Mouse (Mus musculus): Measurements from ENCODE around the gene Ppp2r5c. TPM values are rescaled to one million over a fixed set of nuclear protein-coding genes. Genes with fewer than 3 reads are reported as not detected.

The Ppp2r5c gene
- polyA plus RNA-seq, 1 experiment from 2014 or later: 156 TPM

- peak; percentile 99 for ATAC-seq (ENCODE audit: low read depth)
- Histone ChIP-seq H3K27ac (ENCODE audit: low read length) (peak overlapping the region; percentile 93), H3K36me3 (ENCODE audit: control insufficient read depth, insufficient read depth, low read length) (no peaks in the 10 kb centered on the region), H3K9ac (ENCODE audit: low read length) (peak overlapping the region; percentile 94), H3K9me3 (ENCODE audit: control insufficient read depth, low read length) (no peaks in the 10 kb centered on the region), H3K4me3 (ENCODE audit: low read length) (peak overlapping the region; percentile 83), H3K4me2 (ENCODE audit: low read depth, low read length) (peak overlapping the region; percentile 99), H3K27me3 (ENCODE audit: control insufficient read depth, insufficient read depth, low read depth, low read length) (no peaks in the 10 kb centered on the region), H3K4me1 (replicated peaks; ENCODE audit: control insufficient read depth, insufficient read depth, low read length) (peaks cover 12% of the 10 kb centered on the region)
- under 1% methylated on average over 56 of the region's 56 CpGs for WGBS
These were observed 144.5 kb downstream of the Ppp2r5c start for GRCm38 (mm10) chr12:110591260-110591883.

- H3K4me2 ChIP-seq (ENCODE audit: low read depth, low read length): no peak overlapping the region
- no peaks in the 10 kb centered on the region for H3K27me3 ChIP-seq (ENCODE audit: control insufficient read depth, insufficient read depth, low read depth, low read length)
- no peak for ATAC-seq (ENCODE audit: low read depth)
- H3K9ac ChIP-seq (ENCODE audit: low read length): no peak overlapping the region
- WGBS: 8% methylated on average over 7 of the region's 7 CpGs
- H3K4me1 ChIP-seq (replicated peaks; ENCODE audit: control insufficient read depth, insufficient read depth, low read length): peaks cover 16% of the 10 kb centered on the region
- H3K4me3 ChIP-seq (ENCODE audit: low read length): no peak overlapping the region
- no peak overlapping the region for H3K27ac ChIP-seq (ENCODE audit: low read length)
- no peaks in the 10 kb centered on the region for H3K9me3 ChIP-seq (ENCODE audit: control insufficient read depth, low read length)
- H3K36me3 ChIP-seq (ENCODE audit: control insufficient read depth, insufficient read depth, low read length): no peaks in the 10 kb centered on the region
These were observed 151.6 kb downstream of the Ppp2r5c start for GRCm38 (mm10) chr12:110598527-110598926.

DNA sequence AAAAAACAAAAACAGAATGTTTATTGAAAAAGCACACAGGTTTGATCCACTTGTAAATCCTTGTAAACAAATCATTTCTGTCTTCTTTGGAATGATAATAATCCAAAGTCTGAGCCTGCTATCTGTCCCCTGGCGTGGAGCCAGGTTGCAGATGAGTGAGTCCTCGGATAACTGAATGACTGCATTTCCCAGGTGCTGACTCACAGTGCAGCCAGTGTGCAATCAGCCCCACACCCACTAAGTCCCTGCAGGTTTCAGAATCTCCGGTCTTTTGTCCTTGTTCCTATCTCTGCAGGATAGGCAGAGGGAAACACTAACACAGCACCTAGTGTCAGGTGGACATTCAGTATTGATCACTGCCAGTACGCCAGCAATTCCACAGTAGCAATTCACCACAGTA lies 152.9 kb downstream of the Ppp2r5c start:
- ATAC-seq (ENCODE audit: low read depth): no peak
- H3K27me3 ChIP-seq (ENCODE audit: control insufficient read depth, insufficient read depth, low read depth, low read length): no peaks in the 10 kb centered on the region
- H3K9ac ChIP-seq (ENCODE audit: low read length): no peak overlapping the region
- H3K36me3 ChIP-seq (ENCODE audit: control insufficient read depth, insufficient read depth, low read length): no peaks in the 10 kb centered on the region
- 53% methylated on average over 4 of the region's 4 CpGs for WGBS
- H3K27ac ChIP-seq (ENCODE audit: low read length): no peak overlapping the region
- H3K9me3 ChIP-seq (ENCODE audit: control insufficient read depth, low read length): no peaks in the 10 kb centered on the region
- H3K4me3 ChIP-seq (ENCODE audit: low read length): no peak overlapping the region
- H3K4me1 ChIP-seq (replicated peaks; ENCODE audit: control insufficient read depth, insufficient read depth, low read length): peaks cover 16% of the 10 kb centered on the region
- no peak overlapping the region for H3K4me2 ChIP-seq (ENCODE audit: low read depth, low read length)

GRCm38 (mm10) chr12:110600225-110600991 lies 153.5 kb downstream of the Ppp2r5c start:
- WGBS: 49% methylated on average over 13 of the region's 13 CpGs
- H3K4me1 ChIP-seq (replicated peaks; ENCODE audit: control insufficient read depth, insufficient read depth, low read length): peaks cover 16% of the 10 kb centered on the region
- H3K4me2 ChIP-seq (ENCODE audit: low read depth, low read length): peak overlapping the region; percentile 61
- H3K27me3 ChIP-seq (ENCODE audit: control insufficient read depth, insufficient read depth, low read depth, low read length): no peaks in the 10 kb centered on the region
- H3K9ac ChIP-seq (ENCODE audit: low read length): peak overlapping the region; percentile 95; the same call in 1 of the 2 replicates
- peak overlapping the region; percentile 98 for H3K4me3 ChIP-seq (ENCODE audit: low read length)
- H3K36me3 ChIP-seq (ENCODE audit: control insufficient read depth, insufficient read depth, low read length): no peaks in the 10 kb centered on the region
- no peak overlapping the region for H3K27ac ChIP-seq (ENCODE audit: low read length)
- no peaks in the 10 kb centered on the region for H3K9me3 ChIP-seq (ENCODE audit: control insufficient read depth, low read length)
- ATAC-seq (ENCODE audit: low read depth): no peak

DNA sequence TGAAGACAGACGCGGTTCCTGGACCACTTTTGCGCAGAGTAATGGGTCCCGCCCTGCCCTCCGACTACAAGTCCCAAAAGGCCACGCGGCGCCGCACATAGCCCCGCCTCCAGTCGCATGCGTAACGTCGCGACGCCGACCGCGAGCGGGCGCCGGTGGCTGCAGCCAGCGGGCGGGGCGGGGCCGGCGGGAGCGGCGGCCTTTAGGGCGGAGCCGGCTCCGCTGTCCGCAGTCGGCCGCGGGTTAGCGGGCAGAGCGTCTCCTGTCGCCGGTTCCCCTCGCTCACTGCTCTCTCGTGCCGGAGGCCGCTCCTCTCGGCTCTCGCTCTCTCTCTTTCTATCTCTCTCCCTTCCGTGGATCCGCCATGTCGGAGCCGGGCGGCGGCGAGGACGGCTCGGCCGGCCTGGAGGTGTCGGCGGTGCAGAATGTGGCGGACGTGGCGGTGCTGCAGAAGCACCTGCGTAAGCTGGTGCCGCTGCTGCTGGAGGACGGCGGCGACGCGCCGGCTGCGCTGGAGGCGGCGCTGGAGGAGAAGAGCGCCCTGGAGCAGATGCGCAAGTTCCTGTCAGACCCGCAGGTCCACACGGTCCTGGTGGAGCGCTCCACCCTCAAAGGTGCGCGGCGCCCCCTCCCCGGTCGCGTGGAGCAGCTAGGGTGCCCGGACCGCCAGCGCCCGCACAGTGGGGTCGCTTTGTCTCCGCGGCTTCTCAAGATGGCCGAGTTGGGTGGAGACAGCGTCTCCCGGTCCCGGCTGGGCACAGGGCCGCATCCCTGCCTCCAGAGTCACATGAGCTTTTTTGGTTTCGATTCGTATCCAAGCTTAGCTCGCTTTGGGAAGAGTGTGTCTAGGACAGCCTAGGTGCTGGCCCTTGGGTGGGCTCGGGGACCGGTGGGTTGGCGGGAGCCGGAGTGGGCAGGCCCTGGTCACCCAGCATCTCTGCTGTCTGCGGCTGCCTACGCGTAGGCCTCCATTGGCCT lies 154.6 kb downstream of the Ppp2r5c start, which contains the start of gene Dync1h1:
Dync1h1 (plus strand) TSS at position 212 of the 978 bp plus-strand sequence.
- peak within 1 kb of the TSS; percentile 70 for H3K4me2 ChIP-seq (ENCODE audit: low read depth, low read length)
- ATAC-seq (ENCODE audit: low read depth): peak; percentile 96
- peak within 1 kb of the TSS; percentile 95 for H3K27ac ChIP-seq (ENCODE audit: low read length)
- peak within 1 kb of the TSS; percentile 95 for H3K9ac ChIP-seq (ENCODE audit: low read length)
- WGBS: under 1% methylated on average over 102 of the region's 105 CpGs
- no peaks in the 10 kb centered on the region for H3K27me3 ChIP-seq (ENCODE audit: control insufficient read depth, insufficient read depth, low read depth, low read length)
- no peaks in the 10 kb centered on the region for H3K9me3 ChIP-seq (ENCODE audit: control insufficient read depth, low read length)
- H3K4me1 ChIP-seq (replicated peaks; ENCODE audit: control insufficient read depth, insufficient read depth, low read length): peaks cover 16% of the 10 kb centered on the region
- H3K36me3 ChIP-seq (ENCODE audit: control insufficient read depth, insufficient read depth, low read length): no peaks in the 10 kb centered on the region
- peak within 1 kb of the TSS; percentile 98 for H3K4me3 ChIP-seq (ENCODE audit: low read length)

DNA sequence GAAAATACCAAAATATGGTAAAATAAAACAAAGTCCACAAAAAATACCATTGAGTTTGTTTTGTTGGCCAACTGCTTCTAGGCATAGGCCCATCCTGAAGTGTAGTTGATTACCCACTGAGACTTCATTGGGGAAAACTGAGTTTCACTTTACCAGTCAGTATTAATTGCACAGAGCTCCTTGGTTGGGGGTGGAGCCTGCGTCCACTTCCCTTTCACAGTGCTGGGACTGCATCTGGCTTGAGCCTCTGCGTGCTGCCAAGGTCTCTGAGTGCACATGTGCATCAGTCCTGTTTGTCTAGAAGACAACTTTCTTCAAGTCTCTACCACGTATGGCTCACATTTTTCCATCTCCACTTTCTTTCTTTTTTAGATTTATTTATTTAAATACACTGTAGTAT lies 159.2 kb downstream of the Ppp2r5c start:
- H3K4me1 ChIP-seq (replicated peaks; ENCODE audit: control insufficient read depth, insufficient read depth, low read length): peaks cover 14% of the 10 kb centered on the region
- WGBS: 79% methylated on average over 3 of the region's 3 CpGs
- H3K4me2 ChIP-seq (ENCODE audit: low read depth, low read length): no peak overlapping the region
- H3K4me3 ChIP-seq (ENCODE audit: low read length): no peak overlapping the region
- no peak overlapping the region for H3K27ac ChIP-seq (ENCODE audit: low read length)
- H3K36me3 ChIP-seq (ENCODE audit: control insufficient read depth, insufficient read depth, low read length): no peaks in the 10 kb centered on the region
- H3K9me3 ChIP-seq (ENCODE audit: control insufficient read depth, low read length): no peaks in the 10 kb centered on the region
- H3K9ac ChIP-seq (ENCODE audit: low read length): no peak overlapping the region
- no peaks in the 10 kb centered on the region for H3K27me3 ChIP-seq (ENCODE audit: control insufficient read depth, insufficient read depth, low read depth, low read length)
- ATAC-seq (ENCODE audit: low read depth): no peak

DNA sequence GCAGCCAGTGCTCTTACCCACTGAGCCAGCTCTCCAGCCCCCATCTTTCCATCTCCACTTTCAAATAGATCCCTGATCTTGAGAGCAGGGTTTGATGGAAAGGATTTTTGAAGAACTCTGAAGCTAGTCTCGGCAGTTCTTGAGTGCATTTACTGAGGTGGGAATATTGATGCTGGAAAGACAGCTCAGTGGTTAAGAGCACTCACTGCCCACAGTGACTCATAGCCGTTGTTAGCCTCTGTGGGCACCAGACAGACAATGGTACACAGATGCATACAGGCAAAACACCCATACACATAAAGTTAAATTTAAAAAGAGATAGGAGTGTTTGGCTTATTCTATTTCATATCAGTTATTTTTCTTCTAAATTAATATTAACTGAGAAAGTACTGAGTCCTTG lies 159.8 kb downstream of the Ppp2r5c start:
- H3K9me3 ChIP-seq (ENCODE audit: control insufficient read depth, low read length): no peaks in the 10 kb centered on the region
- H3K36me3 ChIP-seq (ENCODE audit: control insufficient read depth, insufficient read depth, low read length): no peaks in the 10 kb centered on the region
- ATAC-seq (ENCODE audit: low read depth): no peak
- WGBS: 73% methylated on average over 2 of the region's 2 CpGs
- H3K27me3 ChIP-seq (ENCODE audit: control insufficient read depth, insufficient read depth, low read depth, low read length): no peaks in the 10 kb centered on the region
- H3K9ac ChIP-seq (ENCODE audit: low read length): no peak overlapping the region
- H3K27ac ChIP-seq (ENCODE audit: low read length): no peak overlapping the region
- H3K4me1 ChIP-seq (replicated peaks; ENCODE audit: control insufficient read depth, insufficient read depth, low read length): peaks cover 14% of the 10 kb centered on the region
- H3K4me2 ChIP-seq (ENCODE audit: low read depth, low read length): no peak overlapping the region
- H3K4me3 ChIP-seq (ENCODE audit: low read length): no peak overlapping the region

GRCm38 (mm10) chr12:110608460-110609152 lies 161.7 kb downstream of the Ppp2r5c start:
- peaks cover 3% of the 10 kb centered on the region for H3K4me1 ChIP-seq (replicated peaks; ENCODE audit: control insufficient read depth, insufficient read depth, low read length)
- 53% methylated on average over 11 of the region's 11 CpGs for WGBS
- H3K4me3 ChIP-seq (ENCODE audit: low read length): no peak overlapping the region
- H3K4me2 ChIP-seq (ENCODE audit: low read depth, low read length): no peak overlapping the region
- no peaks in the 10 kb centered on the region for H3K9me3 ChIP-seq (ENCODE audit: control insufficient read depth, low read length)
- H3K9ac ChIP-seq (ENCODE audit: low read length): no peak overlapping the region
- no peaks in the 10 kb centered on the region for H3K27me3 ChIP-seq (ENCODE audit: control insufficient read depth, insufficient read depth, low read depth, low read length)
- H3K27ac ChIP-seq (ENCODE audit: low read length): peak overlapping the region; percentile 3; the same call in 1 of the 2 replicates
- peaks cover 2% of the 10 kb centered on the region for H3K36me3 ChIP-seq (ENCODE audit: control insufficient read depth, insufficient read depth, low read length)
- peak; percentile 73 for ATAC-seq (ENCODE audit: low read depth)
